Mouse (Mus musculus): ENCODE measurements around the gene Mkks. TPM values are rescaled to one million over a fixed set of nuclear protein-coding genes. Genes with fewer than 3 reads are reported as not detected.
A peak's percentile ranks its signal among the peaks of the same experiment; 100 is the strongest.
"Not testable (repeated sequence)": the region's sequence is repeated elsewhere in the genome, so short reads cannot be mapped to it uniquely, and the experiment has no call there.

Gene Mkks
- total and polyA plus RNA-seq, 2 experiments from 2014 or later = 6.4 to 11.9 TPM

- Histone ChIP-seq H3K36me3 (ENCODE audit: insufficient read depth) (no peaks in the 10 kb centered on the region), H3K27ac (ENCODE audit: low read depth, low read length) (peak overlapping the region; percentile 87), H3K4me2 (ENCODE audit: low read depth) (peak overlapping the region; percentile 48), H3K4me3 (ENCODE audit: low read depth, low read length) (peak overlapping the region; percentile 77), H3K9ac (peak overlapping the region; percentile 67), H3K4me1 (ENCODE audit: insufficient read depth) (peaks cover 7% of the 10 kb centered on the region), H3K27me3 (ENCODE audit: insufficient read depth, low read length) (no peaks in the 10 kb centered on the region), H3K9me3 (ENCODE audit: low read length) (no peaks in the 10 kb centered on the region)
- TF ChIP-seq CTCF (IDR thresholded peaks at IDR 0.05; ENCODE audit: low read depth) = peak; percentile 40
- under 1% methylated on average over 23 of the region's 23 CpGs for WGBS
- DNase-seq = peak; percentile 99
- ATAC-seq = peak; percentile 83
Measured at GRCm38 (mm10) chr2:136891951-136892371, 772 bp upstream of the Mkks start.

GRCm38 (mm10) chr2:136890716-136891067 lies 497 bp downstream of the Mkks start:
- not testable (repeated sequence) for H3K27me3 ChIP-seq (ENCODE audit: insufficient read depth, low read length); H3K4me1 ChIP-seq (ENCODE audit: insufficient read depth); H3K36me3 ChIP-seq (ENCODE audit: insufficient read depth); H3K9me3 ChIP-seq (ENCODE audit: low read length); DNase-seq
- H3K4me2 ChIP-seq (ENCODE audit: low read depth) = peak overlapping the region; percentile 48
- H3K27ac ChIP-seq (ENCODE audit: low read depth, low read length) = peak overlapping the region; percentile 96
- ATAC-seq = peak; percentile 42
- WGBS = 10% methylated on average over 15 of the region's 15 CpGs
- peak overlapping the region; percentile 77 for H3K4me3 ChIP-seq (ENCODE audit: low read depth, low read length)
- peak overlapping the region; percentile 71 for H3K9ac ChIP-seq

- H3K4me2 ChIP-seq (ENCODE audit: low read depth) = no peak overlapping the region
- ATAC-seq (no peak), DNase-seq (peak; percentile 78)
- no peak overlapping the region for H3K9ac ChIP-seq
- H3K4me3 ChIP-seq (ENCODE audit: low read depth, low read length) = no peak overlapping the region
- WGBS = 47% methylated on average over 4 of the region's 4 CpGs
- no peaks in the 10 kb centered on the region for H3K4me1 ChIP-seq (ENCODE audit: insufficient read depth)
- H3K9me3 ChIP-seq (ENCODE audit: low read length) = no peaks in the 10 kb centered on the region
- H3K36me3 ChIP-seq (ENCODE audit: insufficient read depth) = peaks cover 18% of the 10 kb centered on the region
- H3K27me3 ChIP-seq (ENCODE audit: insufficient read depth, low read length) = no peaks in the 10 kb centered on the region
- TF ChIP-seq CTCF (IDR thresholded peaks at IDR 0.05; ENCODE audit: low read depth) = peak; percentile 64
- no peak overlapping the region for H3K27ac ChIP-seq (ENCODE audit: low read depth, low read length)
Measured at GRCm38 (mm10) chr2:136886846-136887245, 4.3 kb downstream of the Mkks start.

- H3K27ac ChIP-seq (ENCODE audit: low read depth, low read length) = no peak within 1 kb of the TSS
- H3K4me3 ChIP-seq (ENCODE audit: low read depth, low read length) = no peak within 1 kb of the TSS
- no peaks in the 10 kb centered on the region for H3K4me1 ChIP-seq (ENCODE audit: insufficient read depth)
- ATAC-seq = no peak
- H3K9me3 ChIP-seq (ENCODE audit: low read length) = no peaks in the 10 kb centered on the region
- no peak for DNase-seq
- no peak within 1 kb of the TSS for H3K9ac ChIP-seq
- peaks cover 26% of the 10 kb centered on the region for H3K36me3 ChIP-seq (ENCODE audit: insufficient read depth)
- H3K27me3 ChIP-seq (ENCODE audit: insufficient read depth, low read length) = no peaks in the 10 kb centered on the region
- TF ChIP-seq CTCF (IDR thresholded peaks at IDR 0.05; ENCODE audit: low read depth) = no peak
- H3K4me2 ChIP-seq (ENCODE audit: low read depth) = no peak within 1 kb of the TSS
- WGBS = 96% methylated on average over 2 of the region's 2 CpGs
Measured at GRCm38 (mm10) chr2:136885579-136885978, 5.6 kb downstream of the Mkks start, which contains the start of gene AL731706.2. AL731706.2 (minus strand) TSS chr2:136885679.

- no peak overlapping the region for H3K4me3 ChIP-seq (ENCODE audit: low read depth, low read length)
- H3K27ac ChIP-seq (ENCODE audit: low read depth, low read length) = no peak overlapping the region
- H3K9ac ChIP-seq = no peak overlapping the region
- DNase-seq (peak; percentile 11), ATAC-seq (peak; percentile 45; the same call in 1 of the 2 replicates)
- no peaks in the 10 kb centered on the region for H3K9me3 ChIP-seq (ENCODE audit: low read length)
- H3K4me2 ChIP-seq (ENCODE audit: low read depth) = no peak overlapping the region
- H3K4me1 ChIP-seq (ENCODE audit: insufficient read depth) = no peaks in the 10 kb centered on the region
- no peaks in the 10 kb centered on the region for H3K27me3 ChIP-seq (ENCODE audit: insufficient read depth, low read length)
- H3K36me3 ChIP-seq (ENCODE audit: insufficient read depth) = no peaks in the 10 kb centered on the region
- WGBS = 11% methylated on average over 5 of the region's 5 CpGs
- no peak for TF ChIP-seq CTCF (IDR thresholded peaks at IDR 0.05; ENCODE audit: low read depth)
Measured at GRCm38 (mm10) chr2:136854543-136855388, 36.4 kb downstream of the Mkks start.

- TF ChIP-seq CTCF (IDR thresholded peaks at IDR 0.05; ENCODE audit: low read depth) = no peak
- ATAC-seq (no peak), DNase-seq (no peak)
- Histone ChIP-seq H3K27ac (ENCODE audit: low read depth, low read length) (no peak overlapping the region), H3K4me1 (ENCODE audit: insufficient read depth) (no peaks in the 10 kb centered on the region), H3K36me3 (ENCODE audit: insufficient read depth) (no peaks in the 10 kb centered on the region), H3K9ac (no peak overlapping the region), H3K4me3 (ENCODE audit: low read depth, low read length) (no peak overlapping the region), H3K9me3 (ENCODE audit: low read length) (no peaks in the 10 kb centered on the region), H3K4me2 (ENCODE audit: low read depth) (no peak overlapping the region), H3K27me3 (ENCODE audit: insufficient read depth, low read length) (no peaks in the 10 kb centered on the region)
- 74% methylated on average over 3 of the region's 3 CpGs for WGBS
Measured at GRCm38 (mm10) chr2:136850366-136850765, 40.8 kb downstream of the Mkks start.

GRCm38 (mm10) chr2:136837994-136838393 lies 53.2 kb downstream of the Mkks start:
- DNase-seq = no peak
- Histone ChIP-seq H3K9me3 (ENCODE audit: low read length) (no peaks in the 10 kb centered on the region), H3K36me3 (ENCODE audit: insufficient read depth) (no peaks in the 10 kb centered on the region), H3K27me3 (ENCODE audit: insufficient read depth, low read length) (no peaks in the 10 kb centered on the region), H3K4me1 (ENCODE audit: insufficient read depth) (no peaks in the 10 kb centered on the region), H3K9ac (no peak overlapping the region), H3K4me2 (ENCODE audit: low read depth) (no peak overlapping the region), H3K4me3 (ENCODE audit: low read depth, low read length) (no peak overlapping the region), H3K27ac (ENCODE audit: low read depth, low read length) (no peak overlapping the region)
- WGBS = 33% methylated on average over 1 of the region's 1 CpGs
- no peak for ATAC-seq
- TF ChIP-seq CTCF (IDR thresholded peaks at IDR 0.05; ENCODE audit: low read depth) = no peak

All from forebrain, postnatal 0 days (tissue).